Mouse (Mus musculus) lung, adult 2 months (tissue): ENCODE measurements around the gene Nisch. TPM values are rescaled to one million over a fixed set of nuclear protein-coding genes. Genes with fewer than 3 reads are reported as not detected.

Experiments
- DNase-seq: peaks from one replicate; pipeline ENCODE4 v3.0.0; 2022
- H3K4me1 ChIP-seq: fragments of 200-500 bp; 2 replicates; pipeline ENCODE4 v1.6.1; 2011; ENCODE audit warnings: low read length; ENCODE audit not compliant: control insufficient read depth, insufficient read depth
- H3K4me3 ChIP-seq: fragments of 200-500 bp; replicated peaks from 2 replicates; pipeline ENCODE3; 2011; ENCODE audit warnings: low read depth, mild to moderate bottlenecking, control low read depth, low read length; ENCODE audit errors: extremely low read depth
- CTCF ChIP-seq: fragments of 200-500 bp; IDR thresholded peaks from 2 replicates; pipeline ENCODE4 v1.5.1; 2011; ENCODE audit warnings: mild to moderate bottlenecking, low read length, control low read depth; ENCODE audit not compliant: insufficient read depth
- POLR2A ChIP-seq: fragments of 200-500 bp; IDR thresholded peaks from 2 replicates; pipeline ENCODE4 v1.6.1; 2011; ENCODE audit warnings: low read depth, mild to moderate bottlenecking, control low read depth, low read length, borderline replicate concordance; ENCODE audit errors: extremely low read depth
- WGBS: fragments of 180-500 bp; shearing (Covaris S2); methylation state at CpG from one replicate; pipeline ENCODE4 v1.1.7; 2018; 5-methylcytosine and 5-hydroxymethylcytosine counted together
- polyA plus RNA-seq: library from polyadenylated mRNA; depleted of rRNA; stranded (reverse); fragments of >200 nt; gene quantifications from 2 replicates; pipeline ENCODE4 v1.2.3, GENCODE M21; 2012

Nisch gene
- polyA plus RNA-seq, 1 experiment, result 458 TPM

GRCm38 (mm10) chr14:31207070-31207830 is 9.5 kb downstream of the Nisch start:
- Histone ChIP-seq H3K4me3 (peak overlapping the region; percentile 71), H3K4me1 (peaks cover 12% of the 10 kb centered on the region)
- no peak for TF ChIP-seq POLR2A
- no peak for TF ChIP-seq CTCF
- WGBS, result 64% methylated on average over 13 of the region's 13 CpGs
- DNase-seq, result no peak

GRCm38 (mm10) chr14:31206472-31206981 is 10.2 kb downstream of the Nisch start:
- peak; percentile 93 for DNase-seq
- TF ChIP-seq POLR2A (peak; percentile 70; the same call in 1 of the 2 replicates), CTCF (no peak)
- 2% methylated on average over 42 of the region's 48 CpGs for WGBS
- peak overlapping the region; percentile 87 for H3K4me3 ChIP-seq
- H3K4me1 ChIP-seq, result peaks cover 12% of the 10 kb centered on the region

- peak; percentile 59 for DNase-seq
- peak overlapping the region; percentile 87 for H3K4me3 ChIP-seq
- TF ChIP-seq CTCF (no peak), POLR2A (no peak; the same call in 1 of the 2 replicates)
- WGBS, result under 1% methylated on average over 39 of the region's 39 CpGs
- peaks cover 12% of the 10 kb centered on the region for H3K4me1 ChIP-seq
These were observed 10.9 kb downstream of the Nisch start for GRCm38 (mm10) chr14:31205562-31206467.

GRCm38 (mm10) chr14:31205244-31205561 is 11.5 kb downstream of the Nisch start:
- Histone ChIP-seq H3K4me1 (peaks cover 12% of the 10 kb centered on the region), H3K4me3 (peak overlapping the region; percentile 87)
- 6% methylated on average over 8 of the region's 8 CpGs for WGBS
- TF ChIP-seq CTCF, result no peak
- TF ChIP-seq POLR2A, result 0 out of 2 replicates have a peak, but pooled peaks have one; percentile 7
- peak; percentile 41 for DNase-seq

- WGBS, result 34% methylated on average over 4 of the region's 4 CpGs
- no peak for DNase-seq
- no peak for TF ChIP-seq CTCF
- no peak for TF ChIP-seq POLR2A
- Histone ChIP-seq H3K4me1 (peaks cover 12% of the 10 kb centered on the region), H3K4me3 (peak overlapping the region; percentile 87)
These were observed 11.9 kb downstream of the Nisch start for GRCm38 (mm10) chr14:31204844-31205243.

GRCm38 (mm10) chr14:31200038-31200437 is 16.7 kb downstream of the Nisch start:
- no peak for TF ChIP-seq CTCF
- TF ChIP-seq POLR2A, result no peak
- H3K4me3 ChIP-seq, result no peak overlapping the region
- peaks cover 17% of the 10 kb centered on the region for H3K4me1 ChIP-seq
- DNase-seq, result no peak
- WGBS, result 46% methylated on average over 3 of the region's 3 CpGs

GRCm38 (mm10) chr14:31199599-31199998 is 17.1 kb downstream of the Nisch start:
- Histone ChIP-seq H3K4me1 (peaks cover 17% of the 10 kb centered on the region), H3K4me3 (no peak overlapping the region)
- no peak for DNase-seq
- WGBS, result 70% methylated on average over 7 of the region's 7 CpGs
- no peak for TF ChIP-seq POLR2A
- no peak for TF ChIP-seq CTCF

GRCm38 (mm10) chr14:31197547-31198516 is 18.9 kb downstream of the Nisch start:
- DNase-seq, result peak; percentile 28
- WGBS, result 34% methylated on average over 16 of the region's 16 CpGs
- peaks cover 20% of the 10 kb centered on the region for H3K4me1 ChIP-seq
- TF ChIP-seq POLR2A (no peak), CTCF (no peak)
- peak overlapping the region; percentile 10 for H3K4me3 ChIP-seq
